Mouse (Mus musculus): ENCODE results near the gene Cdc20. TPM values are rescaled to one million over a fixed set of nuclear protein-coding genes. Genes with fewer than 3 reads are reported as not detected.

Gene Cdc20
- 16.8 and 16.9 TPM in 2 replicates for polyA plus RNA-seq (2012; rRNA removed)

DNA sequence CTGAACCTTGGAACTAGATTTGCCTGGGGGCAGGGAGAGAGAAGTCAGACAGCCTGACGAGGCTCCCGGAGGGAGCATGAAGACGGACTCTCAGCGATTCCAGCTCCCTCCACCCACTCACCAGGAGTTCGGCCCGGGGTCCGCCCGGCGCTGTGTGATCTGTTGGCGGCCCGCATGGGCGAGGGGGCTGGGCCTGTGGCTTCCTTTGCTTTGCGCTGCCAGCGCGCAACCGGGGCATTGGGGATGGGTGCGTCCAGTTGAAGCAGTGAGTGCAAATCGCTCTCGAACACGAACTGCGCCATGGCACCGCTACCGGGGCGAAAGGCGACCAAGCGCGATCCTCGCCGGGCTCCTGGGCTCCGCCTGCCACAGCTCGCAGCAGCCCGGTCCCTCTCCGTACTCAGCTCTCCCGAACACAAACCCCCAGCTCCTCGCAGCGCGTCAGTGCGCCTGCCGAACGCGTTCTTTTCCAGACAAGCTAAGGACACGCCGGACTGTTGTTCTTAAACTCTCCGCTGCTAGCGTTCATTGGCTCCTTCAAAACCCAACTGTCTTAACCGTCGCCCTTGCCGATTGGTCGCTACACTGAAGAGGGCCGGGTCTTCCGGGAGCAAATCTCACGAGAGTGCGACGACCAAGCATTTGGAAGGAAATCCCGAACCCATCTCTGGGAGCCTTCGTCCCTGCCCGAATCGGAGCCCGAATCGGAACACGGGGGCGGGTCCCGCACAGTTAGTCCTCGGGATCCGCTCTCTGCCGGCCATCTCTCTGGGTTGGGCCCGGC is at the start of gene Cdc20:
TSS of gene Cdc20 (minus strand) at position 533 of the 784 bp plus-strand sequence.

DNA sequence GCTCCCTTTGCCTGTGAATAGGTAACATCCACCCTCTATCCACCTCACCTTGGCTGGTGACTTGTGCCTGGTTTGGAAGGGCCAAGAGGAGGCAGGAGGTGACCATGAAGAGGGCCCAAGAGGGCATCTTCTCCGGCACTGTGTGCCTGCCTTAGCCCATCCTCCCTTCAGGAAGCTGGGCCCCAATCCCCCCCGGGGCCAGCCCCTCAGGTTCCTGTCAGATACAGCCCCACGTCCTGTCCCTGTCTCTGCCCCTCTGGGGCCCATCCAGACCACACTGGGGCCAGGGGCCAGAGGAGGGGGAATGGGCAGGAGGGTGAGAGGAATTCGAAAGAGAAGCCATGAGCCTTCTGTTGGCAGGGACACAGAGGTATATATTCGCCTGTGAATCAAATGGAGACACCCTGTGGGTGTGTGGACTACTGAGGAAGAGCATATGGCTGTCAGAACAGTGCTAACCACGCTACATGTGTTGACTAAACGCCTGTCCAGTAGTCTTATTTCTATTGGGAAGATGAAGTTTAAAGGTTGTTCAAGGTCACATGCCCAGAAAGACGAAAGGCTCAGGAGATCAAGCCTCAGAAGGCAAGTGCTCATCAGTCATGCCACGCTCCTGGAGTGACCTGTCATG is 20.3 kb upstream of the Cdc20 start, which contains the start of gene Mpl:
TSS of gene Mpl (minus strand) at position 169 of the 631 bp plus-strand sequence.

DNA sequence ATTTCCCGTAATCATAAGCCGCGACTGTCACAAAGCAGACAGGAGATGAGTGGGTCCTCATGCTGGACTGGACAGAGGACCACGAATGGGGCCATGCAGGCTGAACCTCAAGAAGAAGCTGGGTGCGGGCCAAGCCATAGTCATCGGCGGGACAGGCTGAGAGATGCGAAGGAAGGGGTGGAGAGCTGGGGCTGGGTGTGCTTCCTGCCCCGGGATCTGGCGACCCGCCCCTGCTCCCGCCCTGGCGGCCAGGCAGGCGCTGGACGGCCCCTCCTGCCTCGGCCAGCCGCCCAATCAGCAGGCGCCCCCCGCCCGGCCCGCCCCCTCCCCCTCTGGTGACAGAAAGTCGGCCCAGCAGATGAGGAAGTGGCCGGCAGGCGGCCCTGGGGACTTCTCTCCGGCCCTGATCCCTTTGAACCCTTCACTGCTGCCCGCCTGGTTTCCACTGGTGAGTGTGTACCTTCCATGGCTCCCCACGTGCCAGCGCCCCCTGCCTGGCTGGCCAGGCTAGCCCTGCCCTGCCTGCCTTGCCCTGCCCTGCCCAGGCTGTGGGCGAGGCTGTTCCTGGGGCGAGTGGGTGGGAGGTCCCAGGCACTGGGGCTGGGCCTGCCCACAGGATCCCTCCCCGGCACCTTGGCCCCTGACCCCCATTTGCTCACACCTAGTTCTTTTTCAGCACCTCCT is 9.2 kb downstream of the Cdc20 start, which contains the start of gene Elovl1:
TSS of gene Elovl1 (plus strand) at position 326 of the 684 bp plus-strand sequence.

DNA sequence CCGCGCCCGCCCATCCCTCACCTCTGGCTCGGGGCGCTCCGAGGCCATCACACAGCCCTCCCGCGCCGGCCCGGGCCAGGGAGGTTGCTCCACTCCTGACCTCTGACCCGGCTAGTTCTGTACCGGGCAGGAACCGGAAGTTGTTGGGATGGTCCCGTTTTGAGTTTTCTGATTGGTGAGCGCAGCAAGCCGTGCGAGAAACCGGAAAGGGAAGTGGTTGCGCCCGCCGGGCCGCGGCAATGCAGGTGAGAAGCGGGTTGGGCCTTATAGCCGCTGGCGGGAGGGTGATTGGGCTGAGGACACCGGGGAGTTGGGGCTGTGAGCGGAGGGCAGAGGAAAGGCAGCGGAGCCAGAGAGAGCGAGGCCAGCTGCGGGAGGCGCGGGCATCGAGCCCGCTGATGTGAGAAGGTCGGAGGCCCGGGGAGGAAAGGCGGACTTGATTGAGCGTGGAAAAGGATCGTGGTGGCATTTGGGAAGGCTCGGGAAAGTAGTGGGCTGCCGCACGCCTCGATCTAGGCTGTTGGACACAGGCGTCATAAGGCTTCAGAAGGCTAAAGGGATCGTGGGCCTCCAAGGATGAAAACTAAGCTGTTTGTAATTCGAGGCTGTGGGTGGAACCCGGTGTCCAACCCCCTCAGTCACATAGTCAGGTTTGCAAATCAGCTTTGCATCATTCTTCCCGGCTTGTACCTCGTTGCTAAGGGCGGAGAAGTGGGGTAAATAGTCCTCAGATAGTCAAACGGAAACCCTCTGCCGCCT is 27.8 kb downstream of the Cdc20 start, which contains the start of the genes Szt2 and Med8:
TSS of gene Szt2 (minus strand) at position 132 of the 759 bp plus-strand sequence.
TSS of gene Med8 (plus strand) at position 196 of the 759 bp plus-strand sequence.

Other genes with a start within 250 kb of the Cdc20 start
- 55.7 and 66.2 TPM in 2 replicates for gene Ptprf, start 145.9 kb downstream of the Cdc20 start, polyA plus RNA-seq (2012; rRNA removed)
- 12.3 and 16.3 TPM in 2 replicates for gene Szt2, start 28.1 kb downstream of the Cdc20 start, polyA plus RNA-seq (2012; rRNA removed)
- gene Med8, start 28.0 kb downstream of the Cdc20 start, polyA plus RNA-seq (2012; rRNA removed) = 7.6 and 7.9 TPM in 2 replicates
- 298 and 386 TPM in 2 replicates for gene Elovl1, start 9.3 kb downstream of the Cdc20 start, polyA plus RNA-seq (2012; rRNA removed)
- 0.06 and 0.13 TPM in 2 replicates for gene Mpl, start 20.2 kb upstream of the Cdc20 start, polyA plus RNA-seq (2012; rRNA removed)
- gene Tie1, start 52.7 kb upstream of the Cdc20 start, polyA plus RNA-seq (2012; rRNA removed) = 11.6 and 16.0 TPM in 2 replicates
- gene 2610528J11Rik, start 89.6 kb upstream of the Cdc20 start, polyA plus RNA-seq (2012; rRNA removed) = 39.2 and 42.8 TPM in 2 replicates
- 32.9 and 43.0 TPM in 2 replicates for gene Tmem125, start 106.7 kb upstream of the Cdc20 start, polyA plus RNA-seq (2012; rRNA removed)
- 0.04 and 0.05 TPM in 2 replicates for gene Cfap57, start 183.4 kb upstream of the Cdc20 start, polyA plus RNA-seq (2012; rRNA removed)
- 1.3 and 1.7 TPM in 2 replicates for gene Ebna1bp2, start 183.4 kb upstream of the Cdc20 start, polyA plus RNA-seq (2012; rRNA removed)
- not detected in 2 replicates for gene Olfr62, start 221.6 kb upstream of the Cdc20 start, polyA plus RNA-seq (2012; rRNA removed)